Comparison of ENCODE assay signal across 28 mouse cellular contexts in the genomic region with DNA sequence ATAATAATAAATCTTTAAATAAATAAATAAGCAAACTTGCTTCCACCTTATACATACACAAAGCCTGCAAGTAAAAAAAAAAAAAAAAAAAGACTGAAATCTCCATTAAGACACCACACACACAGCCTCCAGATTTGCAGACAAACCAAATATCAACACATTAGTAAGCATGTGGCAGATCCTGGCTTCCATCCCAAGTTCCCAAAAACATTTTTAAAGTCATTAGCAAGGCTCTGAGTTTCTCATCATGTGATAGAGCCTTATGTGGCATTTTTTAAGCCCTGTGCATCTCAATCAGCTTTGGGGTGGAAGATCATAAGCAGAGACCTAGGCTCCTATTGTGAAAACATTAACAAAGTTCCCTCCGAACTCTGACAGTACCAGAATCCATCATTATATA. TPM values are rescaled to one million over a fixed set of nuclear protein-coding genes. Genes with fewer than 3 reads are reported as not detected.
"Had no signal": no experiment of that assay in that cellular context is flagged by ENCODE, and none has a peak within 500 bp of the region (broad histone marks: within the 10 kb centered on the region; RNA-seq: fewer than 3 reads in every experiment).

No protein-coding gene starts in this region.

- DNase-seq: kidney, postnatal 25 days; left cerebral cortex, postnatal 4 days; liver, postnatal 0 days; lung, embryonic 14.5 days; retina, postnatal 1 day; right cerebral cortex, postnatal 25 days; spleen, adult 18-20 months; thymus, adult 18-20 months; thymus, postnatal 36 days had no signal

- H3K4me2 ChIP-seq: limb, embryonic 12.5 days; limb, embryonic 15.5 days; liver, embryonic 11.5 days; lung, embryonic 14.5 days; midbrain, embryonic 13.5 days; neural tube, embryonic 13.5 days; stomach, embryonic 15.5 days had no signal

- ATAC-seq: liver, postnatal 0 days; lung, postnatal 0 days; midbrain, embryonic 13.5 days; midbrain, embryonic 16.5 days had no signal

- H3K4me3 ChIP-seq: layer of hippocampus, adult 2 months; limb, embryonic 12.5 days; limb, embryonic 15.5 days; megakaryocyte, embryonic 14.5 days; midbrain, embryonic 10.5 days; midbrain, embryonic 13.5 days; myocyte; neural tube, embryonic 13.5 days; stomach, embryonic 15.5 days had no signal

- H3K27me3 ChIP-seq: limb, embryonic 15.5 days; megakaryocyte, embryonic 14.5 days; midbrain, embryonic 13.5 days; neural tube, embryonic 13.5 days; stomach, embryonic 15.5 days had no signal

- H3K36me3 ChIP-seq: limb, embryonic 12.5 days; limb, embryonic 15.5 days; midbrain, embryonic 10.5 days; midbrain, embryonic 13.5 days; neural tube, embryonic 13.5 days; stomach, embryonic 15.5 days had no signal

- H3K4me1 ChIP-seq: limb, embryonic 12.5 days; limb, embryonic 15.5 days; megakaryocyte, embryonic 14.5 days; midbrain, embryonic 10.5 days; midbrain, embryonic 13.5 days; neural tube, embryonic 13.5 days; stomach, embryonic 15.5 days had no signal

- H3K27ac ChIP-seq: kidney, postnatal 0 days; layer of hippocampus, adult 2 months; limb, embryonic 12.5 days; limb, embryonic 15.5 days; liver, embryonic 14.5 days; macrophage; midbrain, embryonic 10.5 days; midbrain, embryonic 13.5 days; neural tube, embryonic 13.5 days; stomach, embryonic 15.5 days had no signal

- H3K9ac ChIP-seq: limb, embryonic 12.5 days; limb, embryonic 15.5 days; liver, embryonic 14.5 days; liver, postnatal 0 days; lung, embryonic 14.5 days; midbrain, embryonic 13.5 days; neural tube, embryonic 13.5 days; stomach, embryonic 15.5 days had no signal

- H3K9me3 ChIP-seq: limb, embryonic 12.5 days; limb, embryonic 15.5 days; midbrain, embryonic 10.5 days; midbrain, embryonic 13.5 days; neural tube, embryonic 13.5 days; stomach, embryonic 15.5 days had no signal

RNA-seq across cellular contexts. Expression of gene Tex11, which starts 5.8 kb away (rescaled TPM):
- total RNA-seq: monocyte, adult 5-6 weeks; neutrophil, adult 5-6 weeks had no signal
- polyA plus RNA-seq: kidney, embryonic 14.5 days; kidney, postnatal 0 days; large intestine, adult 2 months; limb, embryonic 12.5 days; liver, embryonic 11.5 days; midbrain, embryonic 10.5 days; midbrain, embryonic 13.5 days; myocyte; neural tube, embryonic 13.5 days had no signal

RNA-seq across cellular contexts. Expression of gene Slc7a3, which starts 20.6 kb away (rescaled TPM):
- total RNA-seq: monocyte, adult 5-6 weeks had no signal
- polyA plus RNA-seq: macrophage had no signal
